Mouse (Mus musculus) hindlimb bud, embryonic 11.5 days (tissue): Measurements from ENCODE around the gene Pias3.
"Not testable (repeated sequence)": the region's sequence is repeated elsewhere in the genome, so short reads cannot be mapped to it uniquely, and the experiment has no call there.

Experiments
- DNase-seq: peaks from one replicate; pipeline ENCODE4 v3.0.0-alpha.2; 2012; ENCODE audit warnings: low read depth, low spot score; ENCODE audit errors: extremely low spot score

Pias3 gene

DNA sequence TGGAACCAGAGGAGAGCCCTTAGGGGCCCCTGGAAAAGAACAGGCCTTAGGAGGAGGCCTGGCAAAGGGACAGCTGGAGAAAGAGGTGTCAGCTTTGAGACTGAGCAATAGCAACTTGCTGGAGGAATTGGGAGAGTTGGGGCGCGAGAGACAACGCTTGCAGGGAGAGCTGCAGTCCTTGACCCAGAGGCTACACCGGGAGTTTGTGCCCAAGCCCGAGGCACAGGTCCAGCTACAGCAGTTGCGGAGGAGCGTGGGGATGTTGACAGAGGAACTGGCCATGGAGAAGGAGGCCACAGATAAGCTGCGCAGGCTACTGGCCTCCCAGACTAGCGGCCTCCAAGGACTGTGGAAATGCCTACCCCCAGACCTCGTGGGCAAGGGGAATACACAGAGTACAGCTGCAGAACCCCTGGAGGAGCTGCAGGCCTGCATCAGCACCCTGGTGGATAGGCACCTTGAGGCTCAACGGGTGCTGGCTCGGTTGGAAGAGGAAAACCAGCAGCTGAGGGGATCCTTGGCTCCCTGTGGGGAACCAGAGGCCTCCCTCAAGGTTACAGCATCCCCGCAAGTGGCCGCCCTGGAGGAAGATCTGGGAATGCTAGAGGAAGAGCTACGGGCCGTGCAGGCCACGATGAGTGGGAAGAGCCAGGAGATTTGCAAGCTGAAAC lies 11.9 kb upstream of the Pias3 start:
- DNase-seq: no peak

- DNase-seq: no peak
These were observed 11.4 kb upstream of the Pias3 start for GRCm38 (mm10) chr3:96684822-96685156.

DNA sequence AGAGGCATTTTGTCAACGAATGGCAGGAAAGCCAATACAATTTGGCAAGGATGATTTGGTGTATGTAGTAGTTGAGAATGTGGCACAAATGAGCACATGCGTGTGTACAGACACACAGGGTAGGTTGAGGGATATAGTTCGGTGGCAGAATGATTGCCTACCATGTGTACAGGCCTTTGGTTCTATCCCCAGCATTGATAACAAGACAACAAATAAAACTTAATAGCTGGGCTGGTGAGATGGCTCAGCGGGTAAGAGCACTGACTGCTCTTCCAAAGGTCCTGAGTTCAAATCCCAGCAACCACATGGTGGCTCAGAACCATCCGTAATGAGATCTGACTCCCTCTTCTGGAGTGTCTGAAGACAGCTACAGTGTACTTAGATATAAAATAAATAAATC lies 10.1 kb upstream of the Pias3 start:
- not testable (repeated sequence) for DNase-seq

DNA sequence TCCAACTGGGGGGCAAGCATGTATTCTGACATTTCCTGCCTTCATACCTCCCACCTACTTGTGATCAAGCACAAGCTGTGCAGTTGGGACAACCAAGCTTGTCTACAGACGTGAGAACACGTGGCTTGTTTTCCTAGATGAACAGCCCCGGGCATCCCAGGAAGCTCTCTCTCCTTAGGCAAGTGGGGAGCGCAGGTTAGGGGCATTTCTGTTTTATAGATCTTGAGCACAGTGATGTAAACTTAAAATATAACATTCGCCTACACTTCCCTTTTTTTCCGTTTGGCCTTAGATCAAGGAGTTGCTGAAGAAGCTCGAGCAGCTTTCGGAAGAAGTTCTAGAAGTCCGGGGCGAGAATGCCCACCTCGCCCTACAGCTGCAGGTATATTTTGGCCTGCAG lies 7.3 kb upstream of the Pias3 start:
- DNase-seq: no peak

DNA sequence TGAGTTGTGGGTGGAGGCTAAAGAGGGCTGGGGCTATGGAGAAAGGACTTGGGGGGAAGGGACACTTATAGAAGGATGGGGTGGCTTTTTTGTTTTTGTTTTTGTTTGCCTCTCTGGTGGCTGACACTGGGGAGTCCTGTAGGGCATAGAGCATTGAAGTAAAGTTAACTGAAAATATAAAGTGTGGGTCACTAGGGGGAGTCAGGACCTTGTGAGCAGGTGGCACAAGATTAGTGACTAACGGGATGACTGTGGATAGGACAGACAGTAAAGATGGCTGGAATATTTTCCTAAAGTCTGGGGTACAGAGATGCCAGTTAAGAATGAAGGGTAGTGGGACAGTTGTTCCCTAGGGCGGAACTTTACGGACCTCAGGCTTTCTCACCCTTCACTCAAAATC lies 5.9 kb upstream of the Pias3 start:
- no peak for DNase-seq

DNA sequence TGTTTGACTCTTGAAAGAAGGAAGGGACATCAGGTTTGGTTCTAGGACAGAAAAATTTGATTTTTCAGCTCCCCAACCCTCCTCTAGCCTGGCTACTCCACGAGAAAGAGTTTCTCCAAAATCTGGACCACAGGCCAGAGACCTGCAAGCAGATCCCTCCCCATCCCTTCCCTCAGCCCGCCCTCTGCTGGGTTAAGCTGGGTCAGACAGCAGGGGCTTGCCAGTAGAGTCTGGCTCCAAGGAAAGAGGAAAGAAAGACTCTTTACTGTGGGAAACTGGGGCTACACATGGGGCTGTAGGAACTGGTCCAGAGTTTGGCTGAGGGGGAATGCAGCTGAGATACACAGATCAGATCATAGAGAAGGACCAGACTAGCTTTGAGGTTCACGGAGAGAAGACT lies 3.7 kb upstream of the Pias3 start:
- DNase-seq: no peak

DNA sequence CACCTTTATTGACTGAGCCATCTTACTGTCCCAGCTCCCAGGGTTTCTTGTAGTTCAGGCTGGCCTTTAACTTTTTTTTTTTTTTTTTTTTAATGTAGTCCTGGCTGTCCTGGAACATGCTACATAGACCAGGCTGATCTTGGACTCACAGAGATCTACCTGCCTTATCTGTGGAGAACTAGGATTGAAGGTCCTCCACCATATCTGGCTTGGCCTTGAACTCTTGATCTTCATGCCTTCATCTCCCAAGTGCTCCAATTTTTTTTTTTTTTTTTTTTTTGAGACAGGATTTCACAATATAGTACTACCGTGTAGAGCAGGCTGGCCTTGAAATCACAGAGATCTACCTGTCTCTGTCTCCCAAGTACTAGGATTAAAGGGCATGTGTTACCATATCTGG lies 2.6 kb upstream of the Pias3 start:
- DNase-seq: no peak

DNA sequence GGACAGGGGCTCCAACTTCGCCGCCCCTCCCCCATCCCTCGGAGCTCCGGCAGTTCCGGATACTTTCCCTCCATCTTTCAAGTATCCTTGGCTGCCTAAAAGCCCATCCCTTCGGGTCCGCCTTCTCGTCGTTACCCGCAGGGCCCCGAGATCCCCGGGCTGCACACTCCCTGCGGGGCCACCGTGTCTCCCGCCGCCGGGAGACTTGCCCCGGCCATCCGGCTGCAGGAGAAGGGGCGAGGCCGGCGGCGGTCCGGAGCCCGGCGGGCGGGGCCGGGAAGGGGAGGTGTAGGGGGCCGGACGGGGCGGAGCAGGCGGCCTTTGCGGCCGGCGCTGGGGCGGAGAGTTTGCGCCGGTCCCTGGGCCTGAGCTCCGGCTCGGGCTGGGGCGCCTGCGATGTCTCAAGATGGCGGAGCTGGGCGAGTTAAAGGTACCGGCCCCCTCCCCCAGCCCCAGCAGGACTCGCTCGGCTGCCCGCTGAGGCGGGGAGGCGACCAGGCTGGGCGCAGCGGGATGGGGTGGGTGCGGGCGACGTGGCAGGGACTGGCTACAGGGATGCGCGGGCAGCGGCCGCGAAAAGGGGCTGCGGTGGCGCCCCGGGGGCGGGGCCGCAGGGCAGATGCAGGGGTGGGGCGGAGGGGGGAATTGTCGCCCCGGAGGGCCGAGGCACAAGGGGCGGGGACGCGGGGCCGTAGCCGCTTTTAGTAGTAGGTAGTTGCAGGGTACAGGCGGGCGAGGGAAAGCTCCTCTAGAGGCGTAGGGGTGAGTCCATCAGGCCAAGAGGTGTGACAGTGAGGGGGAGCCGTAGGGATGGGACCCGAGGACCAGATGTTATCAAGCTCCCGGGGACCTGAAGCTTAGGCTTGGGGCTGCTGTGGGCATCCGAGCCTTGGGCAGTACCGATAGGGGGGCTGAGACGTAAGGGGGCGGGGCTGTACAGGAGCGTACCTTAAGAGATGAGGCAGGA lies 865 bp downstream of the Pias3 start:
- DNase-seq: no peak

GRCm38 (mm10) chr3:96698993-96699690 lies 3.0 kb downstream of the Pias3 start:
- no peak for DNase-seq

DNA sequence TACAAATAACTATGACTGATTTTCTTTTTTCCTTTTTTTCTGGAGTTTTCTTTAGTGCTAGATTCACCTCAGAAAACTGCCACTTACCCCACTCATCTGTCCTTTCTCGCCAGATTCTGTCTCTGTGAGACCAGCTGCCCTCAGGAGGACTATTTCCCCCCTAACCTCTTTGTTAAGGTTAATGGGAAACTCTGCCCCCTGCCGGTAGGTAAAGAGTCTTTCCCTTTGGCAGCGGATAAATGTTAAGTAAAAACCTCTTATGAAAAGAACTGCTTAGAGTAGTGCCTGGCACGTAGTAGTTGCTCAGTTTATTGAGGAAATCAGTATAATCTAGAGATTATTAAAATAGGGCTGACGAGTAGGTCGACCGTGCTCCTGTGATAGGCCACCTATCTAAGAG lies 4.2 kb downstream of the Pias3 start:
- DNase-seq: no peak

DNA sequence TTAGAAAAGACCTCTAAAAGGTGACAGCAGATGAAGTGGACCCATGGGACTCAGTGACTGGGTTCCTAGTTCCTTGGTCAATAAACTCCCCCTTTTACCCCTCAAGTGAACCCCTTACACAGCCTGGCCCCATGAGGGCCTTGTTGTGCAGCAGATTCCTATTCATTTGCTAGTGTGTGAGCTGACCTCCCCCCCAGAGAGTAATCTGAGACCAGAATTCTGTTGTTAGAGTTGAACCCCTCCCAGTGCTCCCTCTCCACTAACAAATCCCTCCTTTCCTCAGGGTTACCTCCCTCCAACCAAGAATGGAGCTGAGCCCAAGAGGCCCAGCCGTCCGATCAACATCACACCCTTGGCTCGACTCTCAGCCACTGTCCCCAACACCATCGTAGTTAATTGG lies 4.8 kb downstream of the Pias3 start:
- DNase-seq: no peak

- no peak for DNase-seq
These were observed 8.6 kb downstream of the Pias3 start for GRCm38 (mm10) chr3:96704778-96705177.

DNA sequence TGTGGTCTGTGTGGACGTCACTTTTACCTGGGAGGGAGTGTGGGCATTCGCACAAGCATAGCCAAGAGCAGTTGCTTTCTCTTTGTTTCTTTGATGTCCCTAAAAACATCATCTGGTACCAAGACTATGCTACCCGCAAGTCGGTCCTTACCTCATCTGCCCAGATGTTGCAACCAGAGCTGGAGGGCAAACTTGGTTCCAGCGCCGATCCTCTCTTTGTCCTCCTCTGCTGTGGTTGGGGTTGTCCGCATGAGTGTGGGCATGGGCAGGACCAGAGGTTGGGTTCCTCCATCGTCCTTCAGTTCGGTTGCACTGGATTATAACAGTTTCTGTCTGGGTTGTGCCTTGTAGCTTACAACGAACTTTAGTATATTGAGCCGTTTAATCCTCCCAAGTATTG lies 10.0 kb downstream of the Pias3 start:
- DNase-seq: no peak

DNA sequence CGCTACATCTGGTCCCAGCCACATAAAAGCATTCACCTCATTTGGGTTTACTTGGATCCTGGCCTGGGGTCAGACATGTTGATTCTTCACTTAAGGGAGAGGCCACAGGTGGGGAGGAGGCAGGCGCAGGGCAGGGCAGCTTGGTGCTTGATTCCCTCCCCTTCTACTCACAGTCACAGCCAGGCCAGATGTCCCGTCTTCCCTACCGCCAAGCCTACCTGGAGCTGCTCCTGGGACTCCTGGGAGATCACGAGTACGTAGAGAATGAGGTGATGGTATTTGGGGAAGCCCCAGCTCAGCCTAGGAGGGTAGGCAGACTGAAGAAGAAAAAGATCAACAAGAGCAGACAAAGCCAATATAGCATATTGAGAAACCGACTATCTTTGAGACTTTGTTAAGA lies 10.8 kb downstream of the Pias3 start:
- DNase-seq: no peak

- DNase-seq: no peak
These were observed 11.9 kb downstream of the Pias3 start, which contains the start of gene Nudt17 for GRCm38 (mm10) chr3:96707903-96708683. TSS of gene Nudt17 (minus strand) at chr3:96708562.

GRCm38 (mm10) chr3:96708684-96709064 lies 12.5 kb downstream of the Pias3 start:
- no peak for DNase-seq

- DNase-seq: no peak
These were observed 18.1 kb downstream of the Pias3 start for GRCm38 (mm10) chr3:96714286-96714685.

GRCm38 (mm10) chr3:96715854-96716253 lies 19.7 kb downstream of the Pias3 start:
- no peak for DNase-seq

DNA sequence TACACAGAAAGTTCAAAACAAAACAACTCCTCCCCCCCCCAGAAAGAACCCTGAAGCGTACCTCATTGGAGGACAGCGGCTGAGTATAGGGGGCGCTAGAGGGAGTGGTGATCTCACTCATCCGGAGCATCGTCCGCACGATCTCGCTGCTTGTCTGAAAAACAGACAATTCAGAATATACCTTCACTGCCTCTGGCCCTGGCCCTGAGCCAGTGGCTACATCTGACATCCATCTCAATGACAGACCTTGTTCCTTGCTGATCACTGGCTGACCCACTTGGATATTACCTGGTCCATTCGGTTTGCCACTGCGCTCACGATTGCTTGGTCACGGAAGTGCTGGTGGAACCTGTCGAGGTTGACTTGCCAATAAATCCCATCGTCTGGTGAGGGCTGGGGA lies 23.0 kb downstream of the Pias3 start:
- no peak for DNase-seq

DNA sequence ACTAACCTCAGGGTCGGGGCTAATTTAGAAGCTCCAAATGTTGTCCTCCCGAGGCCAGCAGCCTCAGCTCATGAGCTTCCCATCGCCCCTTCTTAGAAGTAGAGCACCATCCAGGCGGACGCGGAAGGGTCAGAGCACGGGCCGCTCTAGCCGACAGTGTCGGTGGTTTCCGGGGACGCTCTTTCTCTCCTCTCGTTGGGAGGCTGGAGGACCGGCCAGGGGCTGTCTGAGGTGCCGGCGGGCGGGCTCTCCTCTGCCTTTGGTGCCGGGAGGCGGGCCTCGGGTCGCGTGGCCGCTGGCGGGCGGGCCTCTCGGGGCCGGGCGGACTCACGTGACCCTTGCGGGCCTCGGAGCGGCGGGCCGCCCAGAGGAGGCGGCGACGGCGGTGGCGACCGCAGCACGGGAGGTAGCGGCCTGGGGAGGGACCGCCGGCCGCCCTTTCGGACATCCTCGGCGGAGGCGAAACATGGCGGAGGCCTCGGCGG lies 31.2 kb downstream of the Pias3 start, which contains the start of the genes Polr3c and Rnf115:
Gene Polr3c (minus strand): TSS at position 286 of the 485 bp plus-strand sequence.
Gene Rnf115 (plus strand): TSS at position 322 of the 485 bp plus-strand sequence.
- peak; percentile 60 for DNase-seq
